Mouse (Mus musculus) megakaryocyte, embryonic 14.5 days (primary cell): ENCODE results near the gene Pgls. TPM values are rescaled to one million over a fixed set of nuclear protein-coding genes. Genes with fewer than 3 reads are reported as not detected.

Experiments used
- H3K27me3 ChIP-seq: replicated peaks from 2 replicates; pipeline ENCODE3; 2012; ENCODE audit warnings: inconsistent platforms
- H3K36me3 ChIP-seq: replicated peaks from 2 replicates; pipeline ENCODE3; 2012; ENCODE audit warnings: low read length, inconsistent platforms, mixed read lengths
- H3K4me1 ChIP-seq: 2 replicates; pipeline ENCODE4 v1.6.1; 2012; ENCODE audit warnings: inconsistent platforms
- H3K4me3 ChIP-seq: replicated peaks from 2 replicates; pipeline ENCODE3; 2012; ENCODE audit warnings: moderate library complexity, mild to moderate bottlenecking, inconsistent platforms
- H3K9me3 ChIP-seq: 2 replicates; pipeline ENCODE4 v1.6.1; 2012; ENCODE audit warnings: inconsistent platforms
- FLI1 ChIP-seq: IDR thresholded peaks from 2 replicates; pipeline ENCODE4 v1.6.1; 2012; ENCODE audit warnings: low read length, inconsistent platforms, mixed read lengths
- GATA1 ChIP-seq: IDR thresholded peaks from 3 replicates; pipeline ENCODE4 v1.6.1; 2012; ENCODE audit warnings: mixed read lengths, low read length, inconsistent platforms, borderline replicate concordance
- polyA plus RNA-seq: library from polyadenylated mRNA; stranded (reverse); fragments of >175 nt; gene quantifications from 2 replicates; pipeline ENCODE4 v1.2.3, GENCODE M21; 2012; ENCODE audit warnings: low replicate concordance; ENCODE audit not compliant: insufficient read depth

Pgls gene
- polyA plus RNA-seq, 1 experiment = 330 TPM

GRCm38 (mm10) chr8:71580201-71580600 lies 11.8 kb upstream of the Pgls start:
- peak overlapping the region; percentile 75 for H3K4me3 ChIP-seq
- H3K4me1 ChIP-seq = peaks cover 71% of the 10 kb centered on the region
- H3K27me3 ChIP-seq = peaks cover 9% of the 10 kb centered on the region
- H3K9me3 ChIP-seq = no peaks in the 10 kb centered on the region
- TF ChIP-seq GATA1 (no peak), FLI1 (no peak)
- peaks cover 22% of the 10 kb centered on the region for H3K36me3 ChIP-seq

- H3K9me3 ChIP-seq = no peaks in the 10 kb centered on the region
- H3K27me3 ChIP-seq = peaks cover 9% of the 10 kb centered on the region
- peaks cover 36% of the 10 kb centered on the region for H3K36me3 ChIP-seq
- no peak overlapping the region for H3K4me3 ChIP-seq
- TF ChIP-seq FLI1 (no peak), GATA1 (no peak)
- peaks cover 41% of the 10 kb centered on the region for H3K4me1 ChIP-seq
Observed at GRCm38 (mm10) chr8:71586891-71587290, 5.1 kb upstream of the Pgls start.

- Histone ChIP-seq H3K9me3 (no peaks in the 10 kb centered on the region), H3K4me1 (peaks cover 42% of the 10 kb centered on the region), H3K36me3 (peaks cover 40% of the 10 kb centered on the region), H3K4me3 (peak overlapping the region; percentile 60), H3K27me3 (peaks cover 8% of the 10 kb centered on the region)
- TF ChIP-seq FLI1 (no peak), GATA1 (no peak)
Observed at GRCm38 (mm10) chr8:71588762-71589161, 3.2 kb upstream of the Pgls start.

GRCm38 (mm10) chr8:71591017-71591416 lies 959 bp upstream of the Pgls start:
- H3K4me1 ChIP-seq = peaks cover 57% of the 10 kb centered on the region
- H3K9me3 ChIP-seq = no peaks in the 10 kb centered on the region
- peaks cover 42% of the 10 kb centered on the region for H3K36me3 ChIP-seq
- H3K4me3 ChIP-seq = peak overlapping the region; percentile 99
- TF ChIP-seq GATA1 (no peak), FLI1 (no peak)
- no peaks in the 10 kb centered on the region for H3K27me3 ChIP-seq

- no peaks in the 10 kb centered on the region for H3K9me3 ChIP-seq
- H3K36me3 ChIP-seq = peaks cover 48% of the 10 kb centered on the region
- TF ChIP-seq FLI1 (no peak), GATA1 (no peak)
- peaks cover 69% of the 10 kb centered on the region for H3K4me1 ChIP-seq
- no peaks in the 10 kb centered on the region for H3K27me3 ChIP-seq
- peak overlapping the region; percentile 99 for H3K4me3 ChIP-seq
Observed at GRCm38 (mm10) chr8:71592374-71593170, 596 bp downstream of the Pgls start.

GRCm38 (mm10) chr8:71593556-71594323 lies 1.8 kb downstream of the Pgls start:
- Histone ChIP-seq H3K36me3 (peaks cover 50% of the 10 kb centered on the region), H3K4me3 (peak overlapping the region; percentile 99)

GRCm38 (mm10) chr8:71594324-71594722 lies 2.3 kb downstream of the Pgls start:
- Histone ChIP-seq H3K9me3 (no peaks in the 10 kb centered on the region), H3K36me3 (peaks cover 55% of the 10 kb centered on the region), H3K4me1 (peaks cover 65% of the 10 kb centered on the region), H3K27me3 (no peaks in the 10 kb centered on the region), H3K4me3 (no peak overlapping the region)
- TF ChIP-seq GATA1 (no peak), FLI1 (no peak)

More at GRCm38 (mm10) chr8:71593556-71594323, 1.8 kb downstream of the Pgls start:
- Histone ChIP-seq H3K4me1 (peaks cover 65% of the 10 kb centered on the region), H3K27me3 (no peaks in the 10 kb centered on the region), H3K9me3 (no peaks in the 10 kb centered on the region)
- TF ChIP-seq FLI1 (no peak), GATA1 (no peak)

- peaks cover 54% of the 10 kb centered on the region for H3K4me1 ChIP-seq
- peak overlapping the region; percentile 69 for H3K4me3 ChIP-seq
- no peaks in the 10 kb centered on the region for H3K27me3 ChIP-seq
- no peak for TF ChIP-seq GATA1
- H3K9me3 ChIP-seq = no peaks in the 10 kb centered on the region
- H3K36me3 ChIP-seq = peaks cover 71% of the 10 kb centered on the region
Observed at GRCm38 (mm10) chr8:71595862-71596261, 3.9 kb downstream of the Pgls start.

- no peak for TF ChIP-seq GATA1
- TF ChIP-seq FLI1 = no peak
- Histone ChIP-seq H3K4me3 (no peak overlapping the region), H3K27me3 (no peaks in the 10 kb centered on the region), H3K4me1 (peaks cover 49% of the 10 kb centered on the region), H3K36me3 (peaks cover 72% of the 10 kb centered on the region), H3K9me3 (no peaks in the 10 kb centered on the region)
Observed at GRCm38 (mm10) chr8:71596384-71596783, 4.4 kb downstream of the Pgls start.

- no peaks in the 10 kb centered on the region for H3K27me3 ChIP-seq
- H3K4me1 ChIP-seq = peaks cover 46% of the 10 kb centered on the region
- no peaks in the 10 kb centered on the region for H3K9me3 ChIP-seq
- TF ChIP-seq FLI1 (no peak), GATA1 (no peak)
- H3K36me3 ChIP-seq = peaks cover 73% of the 10 kb centered on the region
- no peak overlapping the region for H3K4me3 ChIP-seq
Observed at GRCm38 (mm10) chr8:71596798-71597197, 4.8 kb downstream of the Pgls start.
